Mouse (Mus musculus): ENCODE measurements at regions not wholly inside any gene's neighbourhood (a gene's known extent, or its start where the extent isn't known, plus 50 kb on each side); places are given as distances from the start of the nearest gene placed in this dataset.

DNA sequence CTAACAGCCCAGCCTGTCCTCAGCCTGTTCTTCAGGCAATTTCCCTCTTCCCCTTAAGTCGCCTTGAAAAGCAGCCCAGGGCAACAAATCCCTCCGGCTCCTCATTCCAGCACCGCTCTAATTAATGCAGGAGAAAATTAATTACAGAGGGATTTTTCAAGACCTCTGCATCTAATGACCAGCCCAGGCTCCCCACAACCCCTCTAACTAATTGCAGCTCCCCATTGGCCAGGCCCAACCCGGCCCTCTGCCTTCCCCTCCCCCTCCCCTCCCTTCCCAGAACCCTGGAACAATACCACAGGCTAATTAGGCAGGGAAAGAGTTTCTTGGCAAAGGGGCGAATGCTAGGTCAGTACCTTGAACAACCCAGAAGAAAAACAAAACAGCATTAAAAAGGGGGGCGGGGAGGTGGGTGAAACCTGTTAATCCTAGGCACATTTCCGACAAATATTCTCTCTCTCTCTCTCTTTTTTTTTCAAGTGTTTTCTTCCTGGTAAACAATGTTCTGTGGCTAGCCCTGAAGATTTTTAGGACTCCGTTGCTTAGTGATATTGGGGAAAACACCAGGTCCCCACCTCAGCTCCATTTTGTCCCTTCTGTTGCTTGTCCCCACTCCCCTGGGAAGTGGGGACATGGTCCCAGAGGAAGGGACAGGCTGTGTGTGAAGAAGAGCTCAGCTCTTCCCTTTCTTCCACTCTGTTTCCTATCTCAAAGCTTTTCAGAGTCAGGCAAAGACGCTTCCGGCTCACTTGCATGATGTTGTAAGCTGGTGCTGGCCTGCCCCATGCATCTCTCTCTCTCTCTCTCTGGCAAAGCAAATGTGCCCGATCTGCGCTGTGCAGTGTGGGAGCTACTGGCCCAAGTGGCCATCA, 195.1 kb downstream of the Sox9 start:
- TF ChIP-seq POLR2A (IDR thresholded peaks at IDR 0.05; ENCODE audit: insufficient read depth, low read depth, low read length), result no peak
- TF ChIP-seq EP300 (IDR thresholded peaks at IDR 0.05; ENCODE audit: insufficient read depth, low read depth, low read length), result no peak
- no peak for TF ChIP-seq CTCF (IDR thresholded peaks at IDR 0.05)
